Mouse (Mus musculus): Measurements from ENCODE around the gene Wnt5b.

GRCm38 (mm10) chr6:119390728-119391127 lies 153.4 kb downstream of the Wnt5b start:
- TF ChIP-seq CTCF (IDR thresholded peaks at IDR 0.05; ENCODE audit: insufficient read depth, low read depth, low read length): no peak
- TF ChIP-seq POLR2A (IDR thresholded peaks at IDR 0.05; ENCODE audit: insufficient read depth, low read depth, low read length): no peak
